Mouse (Mus musculus) 416B (cell line): ENCODE results near the gene Igsf6.

Experiments used
- DNase-seq: peaks from one replicate; pipeline ENCODE4 v3.0.0; 2011; ENCODE audit warnings: low read depth

Gene Igsf6

DNA sequence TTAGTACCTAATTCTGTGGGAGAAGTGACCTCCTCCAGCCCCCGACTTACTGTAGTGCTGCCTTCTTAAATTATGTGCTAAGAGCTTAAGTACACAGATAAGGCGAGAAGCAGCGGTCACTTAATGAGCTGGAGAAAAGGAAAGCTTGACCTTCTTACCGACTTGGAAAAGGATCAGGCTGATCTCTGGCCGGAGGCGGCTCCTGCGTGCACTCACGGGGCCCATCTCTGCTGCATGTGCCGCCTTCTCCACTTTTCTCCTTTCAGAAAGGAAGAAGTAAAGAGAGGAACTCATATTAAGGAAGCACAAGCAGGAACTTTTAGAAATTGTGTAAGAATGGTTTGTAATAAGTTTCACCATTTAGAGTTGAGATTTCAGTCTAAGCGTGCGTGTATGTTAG lies at the start of gene Igsf6:
Gene Igsf6 (minus strand): TSS at position 292 of the 400 bp plus-strand sequence.
- peak; percentile 59 for DNase-seq

DNA sequence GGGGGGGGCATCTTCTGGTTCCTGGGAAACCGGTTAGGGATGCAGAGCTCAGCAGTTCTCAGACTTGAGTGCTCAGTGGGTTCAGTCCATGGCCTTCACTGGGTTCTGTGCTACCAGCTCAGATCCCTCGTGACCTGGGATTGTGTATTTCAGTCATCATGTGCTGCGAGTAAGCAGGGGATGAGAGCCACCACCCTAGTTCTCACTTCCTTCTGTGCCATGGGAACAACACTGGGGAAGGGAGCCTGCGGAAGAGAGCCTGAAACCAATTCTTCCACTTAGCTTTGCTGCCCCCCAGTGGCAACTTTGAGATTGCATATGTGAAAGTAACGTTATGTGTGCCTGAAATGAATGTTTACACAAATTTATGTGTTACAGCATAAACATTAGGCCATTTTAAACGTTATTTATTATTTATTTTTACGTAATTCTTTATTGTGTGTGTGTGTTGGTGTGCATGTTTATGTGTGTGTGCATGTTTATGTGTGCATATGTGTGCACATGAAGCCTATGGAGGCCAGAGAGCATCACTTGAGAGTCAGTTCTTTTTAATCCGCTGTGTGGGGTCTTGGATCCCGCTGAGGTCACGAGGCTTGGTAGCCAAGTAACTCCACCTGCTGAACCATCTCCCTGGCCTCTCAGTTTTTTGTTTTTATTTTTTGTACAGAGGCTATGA lies 45.9 kb upstream of the Igsf6 start:
- peak; percentile 70 for DNase-seq

GRCm38 (mm10) chr7:121111762-121112161 lies 37.4 kb upstream of the Igsf6 start:
- peak; percentile 33 for DNase-seq

GRCm38 (mm10) chr7:121111321-121111720 lies 36.9 kb upstream of the Igsf6 start:
- DNase-seq = no peak

DNA sequence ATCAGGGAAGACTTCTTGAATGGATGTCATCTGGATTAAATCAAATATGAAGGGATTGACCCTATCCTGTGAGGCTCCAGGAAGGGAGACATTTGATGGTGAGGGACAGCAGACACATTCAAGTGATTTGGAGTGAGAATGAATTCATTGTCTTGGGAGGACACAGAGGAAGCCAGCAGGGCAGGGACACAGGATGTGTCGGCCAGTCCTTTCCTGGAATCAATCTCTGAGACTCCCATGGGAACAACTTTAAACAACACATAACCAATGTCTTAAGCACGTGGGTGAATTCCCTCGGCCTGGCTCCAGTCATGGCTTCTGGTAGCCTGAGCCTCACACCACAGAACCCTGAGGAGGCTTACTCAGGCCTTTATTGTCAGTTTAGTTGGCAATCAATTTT lies 33.5 kb upstream of the Igsf6 start:
- no peak for DNase-seq

DNA sequence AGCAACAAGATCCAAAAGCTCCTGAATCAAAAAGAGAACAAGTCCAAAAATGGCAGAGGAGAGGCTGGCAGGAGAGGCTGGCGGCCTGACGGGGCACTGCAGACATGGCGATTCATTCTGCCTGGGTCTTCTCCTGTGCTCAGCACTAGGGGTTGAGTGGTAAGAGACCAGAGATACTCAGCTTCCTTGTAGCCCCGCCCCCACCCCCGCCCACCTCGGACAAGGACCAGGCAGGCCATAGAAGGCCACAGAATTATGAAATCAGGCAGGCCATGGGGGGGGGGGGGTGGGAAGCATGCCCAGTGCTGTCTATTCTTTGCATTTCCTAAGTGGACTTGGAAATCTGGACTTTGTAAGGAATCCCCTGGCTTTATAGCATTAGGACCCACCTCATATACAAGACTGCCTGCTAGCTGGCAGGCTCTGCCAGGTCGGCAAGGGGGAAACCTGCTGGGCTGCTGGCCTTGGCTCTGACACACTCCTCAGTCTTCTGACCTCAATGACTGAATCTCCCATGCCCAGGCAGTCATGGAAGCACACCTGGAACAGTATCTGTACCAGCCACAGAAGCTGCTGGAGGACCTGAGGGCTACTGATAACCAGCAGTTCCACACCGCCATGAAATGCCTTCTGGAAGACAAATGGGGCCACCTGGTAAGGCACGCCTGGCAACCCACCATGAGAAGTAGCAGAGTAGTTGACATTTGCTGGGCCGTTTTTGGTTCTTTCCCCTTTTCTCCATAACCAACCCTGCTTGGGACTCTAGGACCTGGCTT lies 24.4 kb upstream of the Igsf6 start:
- no peak for DNase-seq

- no peak for DNase-seq
Measured at GRCm38 (mm10) chr7:121093026-121093425, 18.7 kb upstream of the Igsf6 start.

DNA sequence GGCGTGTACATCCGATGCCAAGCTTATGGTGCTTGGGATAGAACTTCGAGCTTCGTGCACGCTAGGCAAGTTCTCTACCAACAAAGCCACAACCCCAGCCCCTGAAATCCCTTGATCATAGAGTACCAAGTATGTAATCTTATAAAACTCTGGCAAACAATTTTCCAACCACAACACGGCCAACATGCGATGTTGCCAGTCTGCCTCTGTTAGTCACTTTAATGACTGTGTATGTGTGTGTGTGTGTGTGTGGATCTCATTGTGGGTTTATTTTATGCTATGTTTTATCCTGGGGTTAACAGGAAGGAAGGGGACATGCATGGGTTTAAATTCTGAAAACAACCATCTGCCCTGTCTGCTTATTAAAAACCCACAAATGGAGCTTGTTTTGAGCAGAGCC lies 16.4 kb upstream of the Igsf6 start:
- DNase-seq = peak; percentile 34

DNA sequence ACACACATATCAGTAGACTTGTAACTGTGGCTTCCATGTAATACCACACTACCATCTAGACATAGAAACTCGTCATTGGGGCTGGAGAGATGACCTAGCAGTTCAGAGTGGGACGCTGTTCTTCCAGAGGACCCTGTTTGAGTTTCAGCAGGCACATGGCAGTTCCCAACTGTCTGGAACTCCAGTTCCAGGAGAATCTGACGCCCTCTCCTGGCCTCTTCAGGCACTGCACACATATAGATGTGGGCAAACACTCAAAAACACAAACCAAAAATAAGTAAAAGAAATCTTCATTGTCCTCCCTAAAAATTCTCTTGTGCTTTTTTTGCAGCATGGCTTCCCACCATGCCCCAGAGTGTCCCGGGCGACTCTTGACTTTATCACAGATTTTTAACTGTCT lies 14.4 kb upstream of the Igsf6 start:
- no peak for DNase-seq

DNA sequence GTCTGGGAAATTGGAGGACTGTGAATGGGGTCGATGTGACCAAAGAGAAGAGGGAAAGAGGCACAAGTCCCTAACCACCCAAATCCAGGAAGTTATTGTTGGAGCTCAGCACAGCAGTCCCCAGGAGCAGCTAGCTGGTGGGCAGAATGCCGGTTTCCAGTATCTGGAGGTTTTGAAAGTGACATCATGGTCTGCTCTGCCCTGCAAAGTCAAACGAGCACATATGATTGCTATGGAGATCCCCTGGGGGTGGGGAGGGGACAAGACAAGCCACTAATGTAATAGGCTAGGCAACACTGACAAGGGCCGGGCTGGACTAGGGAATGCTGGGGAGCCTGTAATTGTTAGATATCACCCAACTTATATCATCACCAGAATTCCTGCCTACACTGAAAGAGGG lies 11.1 kb upstream of the Igsf6 start:
- DNase-seq = no peak

DNA sequence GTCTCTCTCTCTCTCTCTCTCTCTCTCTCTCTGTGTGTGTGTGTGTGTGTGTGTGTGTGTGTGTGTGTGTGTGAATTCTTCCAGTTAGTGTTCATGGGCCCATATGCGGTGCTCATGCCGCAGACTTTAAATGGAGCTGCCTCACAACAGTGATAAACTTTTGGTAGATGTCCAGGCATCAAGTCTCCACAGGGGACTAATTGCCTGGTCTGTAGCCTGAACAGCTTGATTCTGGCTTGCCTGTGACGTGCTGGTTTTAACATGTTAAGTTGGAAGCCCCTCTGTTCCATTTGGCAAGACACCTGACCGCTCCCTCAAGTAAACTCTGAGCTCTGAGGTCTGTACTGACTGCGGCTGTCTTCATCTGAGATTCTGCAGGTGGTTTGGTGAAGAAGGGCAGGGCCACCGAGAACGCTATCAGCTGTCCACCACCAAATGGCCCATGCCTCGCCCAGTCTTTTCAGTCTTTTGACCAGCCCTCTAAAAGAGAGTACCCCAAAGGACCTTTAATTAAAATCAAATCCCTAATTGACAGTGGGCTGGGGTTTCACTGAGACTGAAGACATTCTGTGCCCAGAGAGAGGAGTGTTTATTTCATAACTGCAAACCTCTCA lies 10.6 kb upstream of the Igsf6 start:
- DNase-seq = no peak

DNA sequence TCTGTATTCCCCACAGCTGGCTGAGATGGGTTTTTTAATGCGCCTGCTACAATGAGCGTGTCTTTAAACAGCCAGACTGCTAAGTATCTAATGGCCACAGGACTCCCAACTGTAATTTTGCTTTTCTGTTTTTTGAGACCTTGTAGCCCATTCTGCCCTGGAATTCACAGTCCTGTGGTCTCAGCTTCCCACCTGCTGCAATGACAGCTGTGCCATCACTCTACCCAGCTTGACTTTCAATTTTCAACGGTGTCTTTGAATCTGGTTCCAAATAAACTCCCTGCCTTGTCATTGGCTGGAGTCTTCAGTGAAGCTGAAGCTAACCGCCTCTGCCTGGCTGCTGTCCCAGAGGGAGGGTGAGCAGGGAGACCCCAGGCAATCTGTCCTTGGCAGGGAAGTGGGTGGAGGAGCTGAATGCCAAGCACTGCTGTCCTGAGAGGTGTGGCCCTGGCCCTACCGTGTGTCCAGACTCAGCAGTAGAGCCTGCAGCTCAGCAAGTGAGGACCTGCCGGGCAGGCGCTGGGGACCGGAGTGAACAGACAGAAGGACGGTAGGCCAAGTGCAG lies 8.7 kb upstream of the Igsf6 start:
- no peak for DNase-seq

DNA sequence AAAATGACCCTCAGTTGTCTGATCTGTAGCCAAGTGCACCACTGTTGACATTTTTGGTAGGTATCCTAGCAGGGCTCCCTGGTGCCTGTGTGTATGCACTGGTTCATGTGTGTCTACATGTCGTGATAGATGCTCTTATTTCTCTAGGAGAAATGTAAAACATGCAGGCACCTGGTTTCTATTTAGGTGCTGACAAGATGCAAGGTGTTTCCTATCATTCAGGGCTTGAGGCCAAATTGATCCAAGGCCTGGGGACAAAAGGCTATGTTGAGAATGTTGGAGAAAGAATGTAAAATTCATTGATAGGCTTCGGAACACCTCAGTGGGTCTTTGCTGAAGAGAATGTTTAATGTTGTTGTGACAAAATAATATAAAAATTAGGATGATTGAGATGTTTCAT lies 7.4 kb upstream of the Igsf6 start:
- DNase-seq = no peak

- DNase-seq = no peak
Measured at GRCm38 (mm10) chr7:121081350-121081749, 7.0 kb upstream of the Igsf6 start, which contains the start of gene Otoa. Otoa (plus strand) TSS chr7:121081650.

DNA sequence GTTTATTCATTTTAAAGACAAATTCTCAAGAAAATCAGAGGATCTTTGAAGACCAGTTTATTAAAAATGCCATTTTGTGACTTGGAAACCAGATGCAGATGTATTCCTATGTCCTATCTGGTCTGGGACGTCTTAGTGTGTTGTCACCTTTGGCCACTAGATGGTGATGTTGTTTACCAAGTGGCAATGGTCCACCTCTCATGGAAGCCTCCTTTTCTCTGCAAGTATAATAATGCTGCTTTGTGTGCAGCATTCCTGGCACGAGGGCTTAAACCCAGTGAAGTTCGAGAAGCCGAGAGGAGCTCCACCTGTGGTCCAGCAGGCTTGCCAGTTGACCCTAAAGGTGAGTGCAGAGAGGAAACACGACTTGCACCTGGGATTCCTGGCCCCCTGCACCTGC lies 3.5 kb upstream of the Igsf6 start:
- peak; percentile 78 for DNase-seq

DNA sequence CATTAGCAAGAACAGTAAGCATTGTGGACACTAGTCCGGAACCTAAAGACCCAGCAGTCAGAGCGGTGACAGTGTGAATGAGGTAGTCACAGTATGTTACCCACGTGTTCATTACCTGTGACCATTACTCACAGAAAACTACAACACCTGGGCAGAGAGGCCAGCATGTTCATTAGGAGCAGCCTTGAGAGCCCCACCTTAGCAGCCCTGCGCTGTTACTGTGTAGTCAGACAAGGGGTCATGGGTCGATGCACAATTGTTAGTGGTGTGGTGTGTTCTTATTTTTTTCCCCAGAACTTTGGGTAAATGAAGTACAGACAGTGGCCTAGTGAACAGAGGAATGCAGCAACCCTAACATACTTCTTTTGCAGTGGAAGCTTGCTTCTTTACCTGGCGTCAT lies 2.9 kb upstream of the Igsf6 start:
- DNase-seq = no peak

GRCm38 (mm10) chr7:121075416-121075815 lies 1.0 kb upstream of the Igsf6 start:
- DNase-seq = peak; percentile 29

GRCm38 (mm10) chr7:121074801-121075400 lies 529 bp upstream of the Igsf6 start:
- DNase-seq = peak; percentile 40

DNA sequence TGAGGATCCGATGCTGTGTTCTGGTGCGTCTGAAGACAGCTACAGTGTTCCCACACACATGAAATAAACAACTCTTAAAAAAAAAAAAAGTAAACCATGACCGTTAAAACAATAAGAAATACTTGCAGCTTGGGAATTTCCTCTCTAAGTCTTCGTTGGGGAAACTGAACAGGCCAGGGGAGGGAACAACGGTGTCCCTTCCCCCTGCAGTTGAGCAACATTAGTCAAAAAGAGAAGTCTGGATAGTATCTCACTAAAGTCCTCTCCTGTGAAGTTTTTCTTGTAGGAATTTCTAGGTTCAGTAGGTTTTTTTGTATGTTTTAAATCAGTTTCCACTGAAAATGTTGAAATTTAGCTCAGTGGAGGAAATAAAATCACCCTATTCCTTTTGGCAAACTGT lies 1.9 kb downstream of the Igsf6 start:
- DNase-seq = peak; percentile 27

GRCm38 (mm10) chr7:121071276-121071675 lies 3.1 kb downstream of the Igsf6 start:
- no peak for DNase-seq

- DNase-seq = peak; percentile 61
Measured at GRCm38 (mm10) chr7:121064309-121064708, 10.1 kb downstream of the Igsf6 start.

- DNase-seq = peak; percentile 28
Measured at GRCm38 (mm10) chr7:121059477-121060218, 14.7 kb downstream of the Igsf6 start.
